Mouse (Mus musculus) hindbrain, postnatal 0 days (tissue): ENCODE measurements at regions not wholly inside any gene's neighbourhood (a gene's known extent, or its start where the extent isn't known, plus 50 kb on each side); places are given as distances from the start of the nearest gene placed in this dataset.
"Not testable (repeated sequence)": the region's sequence is repeated elsewhere in the genome, so short reads cannot be mapped to it uniquely, and the experiment has no call there.

Source experiments
- ATAC-seq: fragments of 200-750 bp; cut with Nextera tagmentation; 2 replicates; pipeline ENCODE4 v1.8.0; 2017; ENCODE audit warnings: mild to moderate bottlenecking, moderate TSS enrichment, moderate library complexity
- DNase-seq: peaks from one replicate; pipeline ENCODE4 v3.0.0-alpha.2; 2015; ENCODE audit warnings: low spot score
- H3K27ac ChIP-seq: fragments of 300-500 bp; sonication (generic); 2 replicates; pipeline ENCODE4 v1.5.1; 2014; ENCODE audit warnings: mild to moderate bottlenecking
- H3K27me3 ChIP-seq: fragments of 300-500 bp; sonication (generic); 2 replicates; pipeline ENCODE4 v1.6.1; 2014; ENCODE audit warnings: low read length, mixed read lengths; ENCODE audit not compliant: insufficient read depth
- H3K36me3 ChIP-seq: fragments of 300-500 bp; sonication (generic); 2 replicates; pipeline ENCODE4 v1.6.1; 2014; ENCODE audit warnings: low read length, mixed read lengths; ENCODE audit not compliant: insufficient read depth
- H3K4me1 ChIP-seq: fragments of 300-500 bp; sonication (generic); 2 replicates; pipeline ENCODE4 v1.6.1; 2014; ENCODE audit warnings: antibody characterized with exemption, low read length, mixed read lengths; ENCODE audit not compliant: insufficient read depth
- H3K4me2 ChIP-seq: fragments of 300-500 bp; sonication (generic); 2 replicates; pipeline ENCODE4 v1.6.1; 2014; ENCODE audit warnings: low read depth, mild to moderate bottlenecking, low read length, moderate library complexity, mixed read lengths
- H3K4me3 ChIP-seq: fragments of 300-500 bp; sonication (generic); 2 replicates; pipeline ENCODE4 v1.5.1; 2014; ENCODE audit warnings: low read length
- H3K9ac ChIP-seq: fragments of 300-500 bp; sonication (generic); replicated peaks from 2 replicates; pipeline ENCODE4 v1.6.1; 2014; ENCODE audit warnings: mild to moderate bottlenecking, low read length, moderate library complexity, mixed read lengths
- H3K9me3 ChIP-seq: fragments of 300-500 bp; sonication (generic); 2 replicates; pipeline ENCODE4 v1.6.1; 2016; ENCODE audit warnings: low read length, mixed read lengths
- CTCF ChIP-seq: IDR thresholded peaks from 2 replicates; pipeline ENCODE4 v1.5.1; 2016; ENCODE audit warnings: antibody characterized with exemption, control low read depth, low read depth
- WGBS: fragments of 180-500 bp; shearing (Covaris S2); extraction: QIAGEN DNeasy Blood & Tissue Kit; methylation state at CpG from one replicate; pipeline ENCODE4 v1.1.7; 2014; 5-methylcytosine and 5-hydroxymethylcytosine counted together

- H3K9ac ChIP-seq, H3K36me3 ChIP-seq, H3K4me1 ChIP-seq, ATAC-seq, H3K27me3 ChIP-seq, H3K4me3 ChIP-seq, H3K4me2 ChIP-seq, H3K9me3 ChIP-seq, H3K27ac ChIP-seq, DNase-seq: not testable (repeated sequence)
- 82% methylated on average over 10 of the region's 10 CpGs for WGBS
Observed at GRCm38 (mm10) chrX:154717526-154717925, 138.4 kb upstream of the Samt2 start.

GRCm38 (mm10) chrX:154713641-154714255 lies 134.6 kb upstream of the Samt2 start:
- H3K4me3 ChIP-seq, result peak overlapping the region; percentile 31
- WGBS, result 60% methylated on average over 25 of the region's 27 CpGs
- H3K9me3 ChIP-seq, result 0 out of 2 replicates have a peak, but pooled peaks cover 2% of the 10 kb centered on the region
- H3K36me3 ChIP-seq, result no peaks in the 10 kb centered on the region
- H3K4me1 ChIP-seq, result no peaks in the 10 kb centered on the region
- H3K9ac ChIP-seq, result no peak overlapping the region
- no peaks in the 10 kb centered on the region for H3K27me3 ChIP-seq
- no peak for TF ChIP-seq CTCF
- DNase-seq, result peak; percentile 4
- peak overlapping the region; percentile 49 for H3K4me2 ChIP-seq
- no peak overlapping the region for H3K27ac ChIP-seq
- ATAC-seq, result peak; percentile 63; the same call in 1 of the 2 replicates

GRCm38 (mm10) chrX:154712576-154712975 lies 133.4 kb upstream of the Samt2 start:
- 93% methylated on average over 8 of the region's 8 CpGs for WGBS
- not testable (repeated sequence) for H3K27ac ChIP-seq

GRCm38 (mm10) chrX:154670529-154670928 lies 91.4 kb upstream of the Samt2 start:
- not testable (repeated sequence) for DNase-seq, ATAC-seq, H3K9ac ChIP-seq, H3K4me1 ChIP-seq, H3K27ac ChIP-seq, H3K4me3 ChIP-seq, H3K27me3 ChIP-seq, H3K36me3 ChIP-seq, H3K4me2 ChIP-seq, H3K9me3 ChIP-seq
- 90% methylated on average over 1 of the region's 2 CpGs for WGBS

More at GRCm38 (mm10) chrX:154712576-154712975, 133.4 kb upstream of the Samt2 start:
- H3K4me2 ChIP-seq, H3K4me1 ChIP-seq, H3K4me3 ChIP-seq, DNase-seq, ATAC-seq, H3K36me3 ChIP-seq, H3K9me3 ChIP-seq, H3K27me3 ChIP-seq, H3K9ac ChIP-seq: not testable (repeated sequence)
